Mouse (Mus musculus): ENCODE data around the gene Il12rb2. TPM values are rescaled to one million over a fixed set of nuclear protein-coding genes. Genes with fewer than 3 reads are reported as not detected.

The Il12rb2 gene
- total and polyA plus RNA-seq, 3 experiments: 0.08 TPM; not detected in 2

GRCm38 (mm10) chr6:67302471-67302870 lies 73.5 kb downstream of the Il12rb2 start:
- Histone ChIP-seq H3K9me3 (replicated peaks; ENCODE audit: low read length) (no peaks in the 10 kb centered on the region), H3K27ac (ENCODE audit: insufficient read depth, low read depth) (no peak overlapping the region), H3K4me2 (ENCODE audit: insufficient read depth, low read depth, poor library complexity, severe bottlenecking) (no peak overlapping the region), H3K4me3 (replicated peaks in 1 of 3; ENCODE audit: low read depth in 2 of 3, low read length in 2 of 3, poor library complexity in 1 of 3) (no peak overlapping the region), H3K4me1 (ENCODE audit: control insufficient read depth in 1 of 2, insufficient read depth in 2 of 2) (peaks cover 0 to 8% of the 10 kb centered on the region in 2 experiments; a peak in 1 of 4 replicates), H3K9ac (ENCODE audit: insufficient read depth, low read depth) (no peak overlapping the region), H3K27me3 (replicated peaks) (no peaks in the 10 kb centered on the region), H3K36me3 (replicated peaks in 1 of 2; ENCODE audit: control insufficient read depth in 1 of 2, insufficient read depth in 1 of 2, low read length in 1 of 2) (peaks cover 0 to 5% of the 10 kb centered on the region in 2 experiments), H3K79me2 (replicated peaks; ENCODE audit: control insufficient read depth, extremely low read depth, insufficient read depth, poor library complexity, severe bottlenecking) (no peaks in the 10 kb centered on the region)
- no peak for DNase-seq (ENCODE audit: extremely low read depth)
- no peak for TF ChIP-seq RAD21 (IDR thresholded peaks at IDR 0.05; ENCODE audit: low read depth, low read length)
- TF ChIP-seq ZNF384 (IDR thresholded peaks at IDR 0.05; ENCODE audit: low read depth, low read length): no peak
- no peak for TF ChIP-seq EP300 (IDR thresholded peaks at IDR 0.05; ENCODE audit: low read length)
- TF ChIP-seq MYC (IDR thresholded peaks at IDR 0.05; ENCODE audit: low read depth, low read length): no peak
- TF ChIP-seq ELF1 (IDR thresholded peaks at IDR 0.05; ENCODE audit: low read depth, low read length): no peak
- no peak for TF ChIP-seq CHD2 (IDR thresholded peaks at IDR 0.05; ENCODE audit: low read length)
- no peak for TF ChIP-seq TBP (conservative IDR thresholded peaks at IDR 0.05; ENCODE audit: low read depth, low read length)
- no peak for TF ChIP-seq JUN (IDR thresholded peaks at IDR 0.05; ENCODE audit: insufficient read depth, low read depth, low read length)
- TF ChIP-seq MXI1 (IDR thresholded peaks at IDR 0.05; ENCODE audit: low read depth, low read length): no peak
- TF ChIP-seq USF1 (IDR thresholded peaks at IDR 0.05; ENCODE audit: low read depth, low read length): no peak
- no peak for TF ChIP-seq NELFE (IDR thresholded peaks at IDR 0.05; ENCODE audit: low read depth, low read length)
- TF ChIP-seq BHLHE40 (IDR thresholded peaks at IDR 0.05; ENCODE audit: low read depth, low read length): no peak
- no peak for TF ChIP-seq ZMIZ1 (IDR thresholded peaks at IDR 0.05; ENCODE audit: low read depth, low read length)
- TF ChIP-seq IRF4 (IDR thresholded peaks at IDR 0.05; ENCODE audit: low read depth, low read length): no peak
- no peak for TF ChIP-seq JUND (conservative IDR thresholded peaks at IDR 0.05; ENCODE audit: low read depth, low read length)
- TF ChIP-seq KAT2A (IDR thresholded peaks at IDR 0.05; ENCODE audit: insufficient replicate concordance, low read length): no peak
- TF ChIP-seq TCF12 (IDR thresholded peaks at IDR 0.05; ENCODE audit: low read depth, low read length): no peak
- in situ Hi-C loops (cut with MboI; ENCODE audit: low pct_ligation_motif_present, low pct_unique_long_range_greater_than_20kb, low sequenced_read_pairs) (loop anchor here (25.0 kb wide), 1 partner anchor 340 kb away; no protein-coding TSS in a partner anchor), dilution Hi-C loops (cut with MboI; ENCODE audit: extremely low pct_ligation_motif_present, extremely low pct_unique_long_range_greater_than_20kb, low sequenced_read_pairs) (no loop called here)

- DNase-seq (ENCODE audit: extremely low read depth): no peak
- Histone ChIP-seq H3K4me3 (replicated peaks in 1 of 3; ENCODE audit: low read depth in 2 of 3, low read length in 2 of 3, poor library complexity in 1 of 3) (no peak overlapping the region), H3K27me3 (replicated peaks) (no peaks in the 10 kb centered on the region), H3K36me3 (replicated peaks in 1 of 2; ENCODE audit: control insufficient read depth in 1 of 2, insufficient read depth in 1 of 2, low read length in 1 of 2) (peaks cover 0 to 5% of the 10 kb centered on the region in 2 experiments), H3K4me1 (ENCODE audit: control insufficient read depth in 1 of 2, insufficient read depth in 2 of 2) (peaks cover 0 to 8% of the 10 kb centered on the region in 2 experiments; a peak in 1 of 4 replicates), H3K4me2 (ENCODE audit: insufficient read depth, low read depth, poor library complexity, severe bottlenecking) (no peak overlapping the region), H3K9me3 (replicated peaks; ENCODE audit: low read length) (no peaks in the 10 kb centered on the region), H3K79me2 (replicated peaks; ENCODE audit: control insufficient read depth, extremely low read depth, insufficient read depth, poor library complexity, severe bottlenecking) (no peaks in the 10 kb centered on the region), H3K27ac (ENCODE audit: insufficient read depth, low read depth) (no peak overlapping the region), H3K9ac (ENCODE audit: insufficient read depth, low read depth) (no peak overlapping the region)
- TF ChIP-seq NRF1 (IDR thresholded peaks at IDR 0.05; ENCODE audit: low read depth, low read length): no peak
- TF ChIP-seq UBTF (IDR thresholded peaks at IDR 0.05; ENCODE audit: low read depth, low read length): no peak
- no peak for TF ChIP-seq ZC3H11A (IDR thresholded peaks at IDR 0.05; ENCODE audit: low read depth, low read length)
- no peak for TF ChIP-seq MAX (IDR thresholded peaks at IDR 0.05; ENCODE audit: low read length)
- TF ChIP-seq USF2 (conservative IDR thresholded peaks at IDR 0.05; ENCODE audit: low read depth, low read length): no peak
- TF ChIP-seq POLR2AphosphoS2 (IDR thresholded peaks at IDR 0.05; ENCODE audit: low read depth, low read length): no peak
- no peak for TF ChIP-seq RCOR1 (conservative IDR thresholded peaks at IDR 0.05; ENCODE audit: low read depth, low read length)
- no peak for TF ChIP-seq MAFK (IDR thresholded peaks at IDR 0.05; ENCODE audit: insufficient replicate concordance, low read length)
- no peak for TF ChIP-seq CHD1 (IDR thresholded peaks at IDR 0.05; ENCODE audit: low read depth, low read length)
- no peak for TF ChIP-seq ETS1 (conservative IDR thresholded peaks at IDR 0.05; ENCODE audit: low read depth, low read length)
- TF ChIP-seq BHLHE40 (IDR thresholded peaks at IDR 0.05; ENCODE audit: low read depth, low read length): no peak
- TF ChIP-seq ZMIZ1 (IDR thresholded peaks at IDR 0.05; ENCODE audit: low read depth, low read length): no peak
- no peak for TF ChIP-seq CTCF (conservative IDR thresholded peaks at IDR 0.05 in 1 of 2, IDR thresholded peaks at IDR 0.05 in 1 of 2; ENCODE audit: low read depth in 2 of 2, low read length in 2 of 2)
- no peak for TF ChIP-seq TBP (conservative IDR thresholded peaks at IDR 0.05; ENCODE audit: low read depth, low read length)
- TF ChIP-seq MXI1 (IDR thresholded peaks at IDR 0.05; ENCODE audit: low read depth, low read length): no peak
- TF ChIP-seq GABPA (IDR thresholded peaks at IDR 0.05; ENCODE audit: insufficient replicate concordance, low read depth, low read length): no peak
- TF ChIP-seq ZKSCAN1 (IDR thresholded peaks at IDR 0.05; ENCODE audit: borderline replicate concordance, low read depth, low read length): no peak
- no peak for TF ChIP-seq JUND (conservative IDR thresholded peaks at IDR 0.05; ENCODE audit: low read depth, low read length)
- no peak for TF ChIP-seq RAD21 (IDR thresholded peaks at IDR 0.05; ENCODE audit: low read depth, low read length)
- in situ Hi-C loops (cut with MboI; ENCODE audit: low pct_ligation_motif_present, low pct_unique_long_range_greater_than_20kb, low sequenced_read_pairs): loop anchor here (25.0 kb wide), 1 partner anchor 339 kb away; no protein-coding TSS in a partner anchor
- dilution Hi-C loops (cut with MboI; ENCODE audit: extremely low pct_ligation_motif_present, extremely low pct_unique_long_range_greater_than_20kb, low sequenced_read_pairs): no loop called here
Measured at GRCm38 (mm10) chr6:67301230-67301629, 74.8 kb downstream of the Il12rb2 start.

Measured in CH12.LX (cell line).